Mouse (Mus musculus) neural tube, embryonic 11.5 days (tissue): ENCODE measurements at regions not wholly inside any gene's neighbourhood (a gene's known extent, or its start where the extent isn't known, plus 50 kb on each side); places are given as distances from the start of the nearest gene placed in this dataset.
"Not testable (repeated sequence)": the region's sequence is repeated elsewhere in the genome, so short reads cannot be mapped to it uniquely, and the experiment has no call there.

Source experiments
- ATAC-seq: fragments of 200-750 bp; cut with Nextera tagmentation; 2 replicates; pipeline ENCODE4 v1.8.0; 2017; ENCODE audit warnings: moderate number of reproducible peaks, mild to moderate bottlenecking, moderate TSS enrichment, moderate library complexity; ENCODE audit not compliant: insufficient read depth, low FRiP score, low TSS enrichment
- DNase-seq: peaks from one replicate; pipeline ENCODE4 v3.0.0-alpha.2; 2015; ENCODE audit warnings: low spot score
- H3K27ac ChIP-seq: fragments of 300-500 bp; sonication (generic); 2 replicates; pipeline ENCODE4 v1.5.1; 2014; ENCODE audit warnings: low read depth, mild to moderate bottlenecking, low read length
- H3K27me3 ChIP-seq: fragments of 300-500 bp; sonication (generic); 2 replicates; pipeline ENCODE4 v1.6.1; 2014; ENCODE audit warnings: mild to moderate bottlenecking, low read length, mixed read lengths; ENCODE audit not compliant: control insufficient read depth, insufficient read depth
- H3K36me3 ChIP-seq: fragments of 300-500 bp; sonication (generic); 2 replicates; pipeline ENCODE4 v1.6.1; 2014; ENCODE audit warnings: mild to moderate bottlenecking, low read length, moderate library complexity, mixed read lengths; ENCODE audit not compliant: control insufficient read depth, insufficient read depth
- H3K4me1 ChIP-seq: fragments of 300-500 bp; sonication (generic); 2 replicates; pipeline ENCODE4 v1.6.1; 2014; ENCODE audit warnings: low read length, mixed read lengths; ENCODE audit not compliant: control insufficient read depth, insufficient read depth
- H3K4me2 ChIP-seq: fragments of 300-500 bp; sonication (generic); 2 replicates; pipeline ENCODE4 v1.6.1; 2014; ENCODE audit warnings: low read depth, mild to moderate bottlenecking, moderate library complexity
- H3K4me3 ChIP-seq: fragments of 300-500 bp; sonication (generic); 2 replicates; pipeline ENCODE4 v1.5.1; 2014; ENCODE audit warnings: low read depth, low read length
- H3K9ac ChIP-seq: fragments of 300-500 bp; sonication (generic); 2 replicates; pipeline ENCODE4 v1.6.1; 2014; ENCODE audit warnings: mild to moderate bottlenecking, low read length
- H3K9me3 ChIP-seq: fragments of 300-500 bp; sonication (generic); 2 replicates; pipeline ENCODE4 v1.6.1; 2016; ENCODE audit warnings: low read length; ENCODE audit not compliant: control insufficient read depth
- WGBS: fragments of 180-500 bp; shearing (Covaris S2); extraction: QIAGEN DNeasy Blood & Tissue Kit; methylation state at CpG from one replicate; pipeline ENCODE4 v1.1.7; 2014; 5-methylcytosine and 5-hydroxymethylcytosine counted together

DNA sequence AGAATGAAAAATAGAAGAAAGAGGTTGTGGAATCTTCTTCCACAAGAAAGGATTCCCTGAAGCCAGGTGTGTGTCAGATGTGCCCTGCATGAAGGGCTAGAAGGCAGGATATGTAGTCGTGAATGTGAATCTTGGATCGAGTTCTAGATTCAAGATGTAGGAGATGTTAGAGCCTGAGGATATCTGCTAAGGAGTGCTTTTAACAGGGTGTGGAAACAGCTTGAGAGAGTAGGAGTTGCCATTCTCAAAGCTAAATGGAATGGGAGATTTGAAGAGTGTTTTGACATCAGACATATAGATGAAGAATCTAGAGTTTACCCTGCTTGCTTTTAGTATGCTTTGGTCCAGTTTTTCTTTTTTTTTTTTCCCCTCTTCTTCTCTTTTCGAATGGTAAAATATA, 590.3 kb downstream of the Sis start:
- no peak overlapping the region for H3K4me2 ChIP-seq
- H3K36me3 ChIP-seq: no peaks in the 10 kb centered on the region
- ATAC-seq (no peak), DNase-seq (no peak)
- 86% methylated on average over 3 of the region's 3 CpGs for WGBS
- H3K9me3 ChIP-seq: no peaks in the 10 kb centered on the region
- no peak overlapping the region for H3K27ac ChIP-seq
- H3K27me3 ChIP-seq: no peaks in the 10 kb centered on the region
- no peak overlapping the region for H3K9ac ChIP-seq
- no peaks in the 10 kb centered on the region for H3K4me1 ChIP-seq
- H3K4me3 ChIP-seq: no peak overlapping the region

DNA sequence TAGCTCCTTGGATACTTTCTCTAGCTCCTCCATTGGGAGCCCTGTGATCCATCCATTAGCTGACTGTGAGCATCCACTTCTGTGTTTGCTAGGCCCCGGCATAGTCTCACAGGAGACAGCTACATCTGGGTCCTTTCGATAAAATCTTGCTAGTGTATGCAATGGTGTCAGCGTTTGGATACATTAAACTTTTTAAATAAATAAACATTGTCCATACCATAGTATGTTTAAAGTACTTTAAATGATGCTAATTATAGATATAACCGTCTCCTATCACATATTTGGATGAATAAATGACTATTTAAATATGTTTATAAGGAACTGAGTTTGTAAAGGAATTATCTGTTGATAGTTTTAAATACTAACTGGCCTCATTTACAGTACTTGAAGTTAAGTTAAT, 607.8 kb downstream of the Sis start:
- ATAC-seq, H3K27ac ChIP-seq, H3K36me3 ChIP-seq, H3K27me3 ChIP-seq, H3K4me3 ChIP-seq, H3K4me2 ChIP-seq, H3K4me1 ChIP-seq, H3K9ac ChIP-seq, H3K9me3 ChIP-seq: not testable (repeated sequence)
- WGBS: 89% methylated on average over 3 of the region's 4 CpGs
- DNase-seq: peak; percentile 15

DNA sequence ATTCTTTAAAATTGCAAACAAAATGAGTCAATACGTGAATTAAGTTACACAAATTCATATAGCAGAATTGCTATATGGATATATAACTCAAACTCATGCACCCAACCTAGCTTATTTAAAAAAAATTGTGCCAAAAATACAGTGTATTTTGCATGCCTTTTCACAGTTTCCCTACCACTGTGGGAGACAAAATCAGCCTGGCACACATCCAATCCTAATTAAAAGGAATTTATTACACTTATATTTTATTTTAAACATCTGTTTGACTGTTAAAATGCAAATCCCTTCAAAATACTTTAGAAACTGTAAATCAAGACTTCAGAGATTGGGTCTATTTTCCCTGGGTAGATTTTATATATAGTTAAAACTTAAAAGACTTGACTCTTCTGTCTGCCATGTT, 639.6 kb downstream of the Sis start:
- H3K36me3 ChIP-seq: no peaks in the 10 kb centered on the region
- 89% methylated on average over 1 of the region's 1 CpGs for WGBS
- no peak overlapping the region for H3K27ac ChIP-seq
- H3K27me3 ChIP-seq: no peaks in the 10 kb centered on the region
- no peaks in the 10 kb centered on the region for H3K4me1 ChIP-seq
- ATAC-seq: no peak
- H3K4me2 ChIP-seq: no peak overlapping the region
- no peak overlapping the region for H3K4me3 ChIP-seq
- H3K9ac ChIP-seq: no peak overlapping the region
- no peaks in the 10 kb centered on the region for H3K9me3 ChIP-seq
- no peak for DNase-seq

DNA sequence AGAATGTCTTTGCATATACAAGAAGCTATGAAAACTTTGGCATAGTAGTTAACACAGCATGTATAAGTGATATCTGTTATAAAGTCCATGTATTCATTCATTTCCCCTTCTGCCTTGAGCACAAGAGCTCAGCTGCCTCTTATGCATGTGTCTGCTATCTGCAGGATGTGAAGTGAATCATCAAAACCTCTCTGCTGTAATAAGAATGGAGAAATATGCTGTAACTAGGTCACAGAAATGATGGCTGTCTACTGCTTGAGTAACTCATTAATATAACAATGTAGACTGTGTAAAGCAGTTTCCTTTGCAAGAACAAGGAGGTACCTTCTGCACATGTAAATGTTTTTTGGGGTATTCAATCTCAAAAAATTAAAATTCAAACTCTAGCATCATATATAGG, 643.8 kb downstream of the Sis start:
- no peak overlapping the region for H3K4me2 ChIP-seq
- no peak overlapping the region for H3K9ac ChIP-seq
- no peak overlapping the region for H3K27ac ChIP-seq
- H3K4me1 ChIP-seq: no peaks in the 10 kb centered on the region
- DNase-seq (no peak), ATAC-seq (no peak)
- H3K27me3 ChIP-seq: no peaks in the 10 kb centered on the region
- no peaks in the 10 kb centered on the region for H3K36me3 ChIP-seq
- H3K4me3 ChIP-seq: no peak overlapping the region
- no peaks in the 10 kb centered on the region for H3K9me3 ChIP-seq

DNA sequence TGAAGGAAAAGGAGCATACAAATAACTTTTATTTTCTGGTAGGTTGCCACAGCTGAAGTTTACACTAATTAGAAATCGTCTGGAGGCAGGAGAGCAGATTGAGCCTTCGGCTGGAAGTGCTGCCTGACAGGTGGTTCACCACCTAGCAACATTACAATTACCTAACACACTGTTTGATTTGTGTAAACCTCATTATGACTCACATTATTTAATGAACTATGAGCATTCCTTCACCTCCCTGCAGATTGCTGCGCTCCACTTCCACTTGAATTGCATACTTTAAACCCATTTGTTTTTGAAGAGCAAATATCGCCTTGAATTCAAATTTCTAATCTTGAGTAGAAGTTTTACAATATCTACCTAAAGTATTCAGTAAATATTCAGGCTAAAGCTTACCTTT, 663.0 kb downstream of the Sis start:
- H3K4me2 ChIP-seq: no peak overlapping the region
- no peaks in the 10 kb centered on the region for H3K4me1 ChIP-seq
- WGBS: 87% methylated on average over 4 of the region's 4 CpGs
- ATAC-seq: no peak
- no peak overlapping the region for H3K4me3 ChIP-seq
- no peaks in the 10 kb centered on the region for H3K36me3 ChIP-seq
- no peak overlapping the region for H3K9ac ChIP-seq
- no peak overlapping the region for H3K27ac ChIP-seq
- no peaks in the 10 kb centered on the region for H3K27me3 ChIP-seq
- no peak for DNase-seq
- H3K9me3 ChIP-seq: no peaks in the 10 kb centered on the region
